ENCODE assay signal across 8 mouse cellular contexts in genomic region chr6:127766641-127767200, GRCm38 (mm10). TPM values are rescaled to one million over a fixed set of nuclear protein-coding genes. Genes with fewer than 3 reads are reported as not detected.
DNase-seq lines count a peak whose midpoint lies in the region; ATAC-seq and TF ChIP-seq lines count a peak whose summit lies in the region.
"Had no signal": no experiment of that assay in that cellular context is flagged by ENCODE, and none has a peak within 500 bp of the region (broad histone marks: within the 10 kb centered on the region; RNA-seq: fewer than 3 reads in every experiment).

No protein-coding gene starts in this region.

- H3K4me1 ChIP-seq in limb, embryonic 11.5 days (ENCODE audit: control insufficient read depth, insufficient read depth, low read length): peaks cover 23% of the 10 kb centered on the region

- no peak for ATAC-seq in limb, embryonic 11.5 days (ENCODE audit: insufficient number of reproducible peaks, low FRiP score, low TSS enrichment, low read depth)

- no peaks in the 10 kb centered on the region for H3K9me3 ChIP-seq in limb, embryonic 11.5 days (ENCODE audit: control insufficient read depth, low read length)

- H3K4me2 ChIP-seq in limb, embryonic 11.5 days (ENCODE audit: low read depth, severe bottlenecking): peak overlapping the region; percentile 33

- H3K36me3 ChIP-seq in limb, embryonic 11.5 days (ENCODE audit: control insufficient read depth, insufficient read depth, low read length): no peaks in the 10 kb centered on the region

- H3K27ac ChIP-seq in limb, embryonic 11.5 days (replicated peaks; ENCODE audit: low read depth, low read length): no peak overlapping the region
- H3K27ac ChIP-seq: liver, embryonic 14.5 days had no signal

- H3K4me3 ChIP-seq in limb, embryonic 11.5 days (ENCODE audit: low read depth, low read length): no peak overlapping the region

- TF ChIP-seq POLR2A in brain, embryonic 14.5 days (IDR thresholded peaks at IDR 0.05; ENCODE audit: borderline replicate concordance, extremely low read depth, insufficient read depth, insufficient read length, poor library complexity, severe bottlenecking): no peak

- H3K9ac ChIP-seq in limb, embryonic 11.5 days (ENCODE audit: low read length): no peak overlapping the region
- H3K9ac ChIP-seq: liver, embryonic 14.5 days had no signal

- TF ChIP-seq CTCF in brain, embryonic 14.5 days (IDR thresholded peaks at IDR 0.05; ENCODE audit: borderline replicate concordance, extremely low read depth, insufficient read depth, insufficient read length): no peak

- peaks cover 66% of the 10 kb centered on the region for H3K27me3 ChIP-seq in limb, embryonic 11.5 days (ENCODE audit: control insufficient read depth, insufficient read depth, low read length)

- DNase-seq in brain, embryonic 14.5 days (ENCODE audit: low read depth): peak; percentile 84
- DNase-seq in cerebellum, postnatal 10 days: peak; percentile 85 to 86
- DNase-seq in heart, postnatal 4 days: peak; percentile 37
- DNase-seq in limb, embryonic 11.5 days (ENCODE audit: low spot score): peak; percentile 34
- DNase-seq in right cerebral cortex, postnatal 36 days (ENCODE audit: low spot score in 2 of 2): peak; percentile 41 to 62
- DNase-seq in ovary, adult 18-20 months (ENCODE audit: low spot score): no peak
- DNase-seq in lung, postnatal 25 days (ENCODE audit: low spot score): no peak

- WGBS in limb, embryonic 11.5 days: 1% methylated on average over 28 of the region's 28 CpGs

RNA-seq across cellular contexts. Expression of gene Prmt8, which starts 2.6 kb away (rescaled TPM):
- 15.0 and 24.9 TPM in 2 replicates for polyA plus RNA-seq in brain, embryonic 14.5 days (2012; rRNA removed)
- total RNA-seq in heart, postnatal 4 days (2021): under 1 TPM; 0.09 to 0.12 TPM
- 0.13 TPM in 1 of 2 replicates, not detected in the other for polyA plus RNA-seq in limb, embryonic 11.5 days (2014; fragmentation: Nextera tagmentation; extraction: Ambion mirVana)

Comparison
In these comparisons a context has a peak if more than half of its experiments do, and no peak if none do; other contexts are left out.
1. DNase-seq: peak in brain, embryonic 14.5 days (single experiment), cerebellum, postnatal 10 days (2 of 2), heart, postnatal 4 days (single experiment), limb, embryonic 11.5 days (single experiment) and right cerebral cortex, postnatal 36 days (2 of 2); none in ovary, adult 18-20 months (single experiment) and lung, postnatal 25 days (single experiment).
2. RNA of gene Prmt8, which starts 2.6 kb away (polyA plus RNA-seq): 15.0 to 24.9 TPM in brain, embryonic 14.5 days; 0.13 TPM in limb, embryonic 11.5 days; every median in the first group is over 10 times any median in the second.